Mouse (Mus musculus) T-helper 17 cell (primary cell): ENCODE data around the gene Myrip.

Source experiments
- in situ Hi-C, 2 experiments: fragments of 300-600 bp; cut with MboI, MseI; formaldehyde crosslinking; loops; 1 replicate in 1 of 2; 2 replicates in 1 of 2; pipeline ENCODE4 v1.15.1; 2025; ENCODE audit warnings: high pct_unique_total_duplicates in 2 of 2

Gene Myrip

DNA sequence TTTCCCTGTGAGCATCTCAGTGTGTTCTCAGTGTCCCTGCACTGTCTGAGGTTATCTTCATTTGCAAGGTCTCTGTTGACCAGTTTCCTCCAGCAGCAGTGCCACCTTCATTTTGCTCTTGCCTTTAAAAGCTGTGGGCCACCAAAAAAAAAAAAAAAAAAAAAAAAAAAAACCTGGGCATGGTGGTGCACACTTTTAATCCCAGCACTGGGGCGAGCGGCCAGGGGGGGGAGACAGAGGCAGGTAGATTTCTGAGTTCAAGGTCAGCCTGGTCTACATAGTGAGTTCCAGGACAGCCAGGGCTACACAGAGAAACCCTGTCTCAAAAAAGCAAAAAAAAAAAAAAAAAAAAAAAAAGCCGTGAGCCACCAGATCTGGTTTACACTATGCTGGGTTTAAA, 29.7 kb downstream of the Myrip start:
- in situ Hi-C loops: loop anchor here in 1 of 2 experiments (10.0 kb wide), 1 partner anchor 306 kb away; the partner anchor contains the start of gene Xirp1

DNA sequence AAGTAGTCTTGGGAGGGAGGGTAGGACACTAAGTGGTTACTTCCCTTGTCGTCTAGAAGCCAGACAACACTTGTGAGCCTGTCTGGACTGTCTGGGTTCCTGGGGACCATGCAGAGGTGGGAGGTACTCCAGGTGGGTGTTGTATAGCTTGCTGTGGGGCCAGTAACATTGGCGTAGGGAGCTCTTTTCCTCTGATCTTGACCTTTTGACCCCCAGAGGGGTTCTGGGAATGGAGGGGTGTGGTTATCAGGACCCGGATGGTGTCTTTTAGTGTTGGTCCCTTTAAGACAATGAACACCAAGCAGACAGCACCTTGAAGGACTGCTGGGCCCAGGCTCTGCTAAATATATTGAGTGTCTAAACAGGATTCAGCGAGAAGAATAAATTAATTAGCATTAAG, 36.9 kb downstream of the Myrip start:
- in situ Hi-C loops: loop anchor here in 1 of 2 experiments (10.0 kb wide), 1 partner anchor 313 kb away; the partner anchor contains the start of gene Xirp1

DNA sequence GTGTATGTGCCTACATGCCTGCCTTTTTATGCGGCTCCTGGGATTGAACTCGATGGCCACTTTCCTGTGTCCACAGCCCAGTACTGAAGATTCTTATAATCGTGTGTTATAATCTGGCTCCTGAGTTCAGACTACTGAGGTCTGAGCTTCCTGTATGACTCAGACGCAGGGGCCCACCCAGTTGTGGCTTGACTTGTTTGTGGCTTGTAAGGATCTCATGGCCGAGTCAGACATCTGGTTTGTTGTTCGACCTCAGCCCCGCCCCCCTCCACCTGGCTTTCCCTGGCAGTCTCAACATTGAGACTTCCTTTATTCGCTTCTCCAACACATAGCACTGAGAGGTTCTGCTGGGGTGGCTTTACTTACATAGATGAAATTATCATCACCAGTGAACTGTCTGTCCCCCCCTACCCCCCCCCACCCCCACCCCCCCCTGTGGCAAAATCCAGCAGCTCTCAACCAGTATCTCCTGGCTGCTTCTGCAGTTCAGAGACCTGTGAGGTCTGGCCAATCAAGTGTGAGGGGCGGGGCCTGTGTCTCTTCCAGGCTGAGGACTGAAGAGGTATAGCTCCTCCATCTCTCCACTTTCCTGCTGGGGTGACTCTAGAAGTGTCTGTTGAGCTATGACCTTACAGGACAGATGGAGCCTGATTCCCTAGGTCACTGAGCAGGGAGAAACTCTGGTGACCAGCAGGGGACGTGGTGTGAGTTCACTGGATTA, 38.8 kb downstream of the Myrip start:
- in situ Hi-C loops: loop anchor here in 1 of 2 experiments (10.0 kb wide), 1 partner anchor 315 kb away; the partner anchor contains the start of gene Xirp1

DNA sequence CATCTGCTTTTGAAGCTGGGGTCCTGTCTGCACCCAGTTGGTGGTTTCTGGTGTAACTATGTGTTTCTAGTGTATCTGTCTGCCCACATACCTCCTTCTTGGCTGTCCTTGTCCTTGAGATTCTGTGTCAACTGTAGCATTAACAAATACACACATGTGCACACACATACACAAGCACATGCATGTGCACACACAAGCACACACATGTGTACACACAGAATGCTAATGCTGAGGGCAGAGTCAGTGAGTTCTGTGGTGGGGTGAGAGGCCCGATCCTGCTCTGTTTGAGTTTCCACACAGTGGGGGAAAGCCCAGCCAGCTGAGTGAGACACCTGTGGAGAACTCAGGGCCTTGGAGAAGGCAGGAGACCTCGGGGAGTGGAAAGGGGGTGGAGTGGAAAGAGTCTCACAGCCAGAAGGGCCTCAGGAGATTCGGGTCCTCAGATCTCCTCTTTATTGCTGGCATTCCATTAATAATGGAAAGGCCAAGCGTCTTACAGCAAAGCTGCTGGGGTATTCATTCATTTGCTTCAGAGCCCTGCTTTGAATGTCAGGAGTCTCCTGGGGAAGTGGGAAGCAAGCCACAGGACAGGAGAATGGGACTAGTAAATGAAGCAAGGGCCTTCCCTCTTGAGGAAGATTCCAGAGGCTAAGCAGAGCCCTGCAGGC, 41.9 kb downstream of the Myrip start:
- in situ Hi-C loops: no loop called here

DNA sequence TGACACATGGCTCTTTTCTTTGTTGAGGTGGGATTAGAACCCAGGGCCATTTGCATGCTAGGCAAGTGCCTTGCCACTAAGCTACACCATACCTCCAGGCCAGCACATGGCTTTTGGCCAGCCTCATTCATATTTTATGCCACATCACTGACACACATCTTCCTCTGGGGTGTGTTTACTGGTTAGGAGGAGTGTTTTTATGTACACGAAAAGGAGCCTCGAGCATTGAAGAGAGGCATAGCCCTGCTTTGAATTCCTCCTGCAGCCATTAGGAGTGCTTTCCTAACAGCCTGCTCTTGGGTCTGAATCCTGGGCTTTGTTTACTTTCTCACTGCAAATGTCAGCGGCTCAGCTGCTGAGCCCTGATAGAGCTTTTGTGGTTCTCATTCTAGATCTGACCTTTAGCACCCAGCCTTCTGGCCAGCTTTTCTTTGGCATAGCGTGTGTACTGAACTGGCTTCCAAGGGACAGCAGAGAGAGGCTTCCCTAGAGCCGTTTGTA, 44.4 kb downstream of the Myrip start:
- in situ Hi-C loops: no loop called here

DNA sequence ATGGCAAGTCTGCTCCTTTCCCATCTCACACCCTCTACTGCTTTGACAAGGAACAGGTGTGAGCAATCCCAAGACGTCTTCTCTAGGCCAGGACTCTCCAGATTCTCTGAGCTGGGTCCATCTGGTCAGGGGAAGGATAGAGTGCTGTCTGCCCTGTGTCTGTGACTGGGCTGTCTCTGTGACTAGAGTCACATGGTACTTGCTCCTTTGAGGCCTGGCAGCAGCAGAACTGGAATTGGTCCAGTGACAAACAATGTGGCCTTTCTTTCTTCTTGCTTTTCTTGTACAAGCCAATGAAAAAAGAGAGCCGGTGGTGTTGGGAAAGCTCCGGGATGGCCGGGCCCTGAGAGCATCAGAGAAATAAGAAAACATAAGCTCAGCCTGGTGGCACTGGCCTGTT, 47.8 kb downstream of the Myrip start:
- in situ Hi-C loops: no loop called here

DNA sequence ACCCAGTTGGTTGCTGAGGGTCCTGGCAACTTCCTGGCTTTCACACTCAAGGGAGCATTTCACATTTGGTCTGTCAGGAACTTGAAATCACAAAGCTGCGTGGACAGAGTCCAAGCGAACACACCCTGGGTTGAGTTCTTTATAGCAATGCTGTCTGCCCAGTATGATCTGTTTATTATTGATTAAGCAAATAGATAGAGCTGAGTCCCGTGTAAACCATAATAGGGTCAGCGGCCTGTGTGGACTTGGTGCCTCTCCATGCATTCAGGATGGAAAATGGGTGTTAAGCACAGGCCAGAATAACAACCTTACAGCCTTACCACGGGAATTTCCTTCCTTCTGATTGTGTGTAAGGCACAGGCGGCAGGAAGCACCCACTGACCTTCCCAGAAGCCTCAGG, 49.0 kb downstream of the Myrip start:
- in situ Hi-C loops: loop anchor here in 1 of 2 experiments (5.0 kb wide), 1 partner anchor 33 kb away; no protein-coding TSS in a partner anchor

DNA sequence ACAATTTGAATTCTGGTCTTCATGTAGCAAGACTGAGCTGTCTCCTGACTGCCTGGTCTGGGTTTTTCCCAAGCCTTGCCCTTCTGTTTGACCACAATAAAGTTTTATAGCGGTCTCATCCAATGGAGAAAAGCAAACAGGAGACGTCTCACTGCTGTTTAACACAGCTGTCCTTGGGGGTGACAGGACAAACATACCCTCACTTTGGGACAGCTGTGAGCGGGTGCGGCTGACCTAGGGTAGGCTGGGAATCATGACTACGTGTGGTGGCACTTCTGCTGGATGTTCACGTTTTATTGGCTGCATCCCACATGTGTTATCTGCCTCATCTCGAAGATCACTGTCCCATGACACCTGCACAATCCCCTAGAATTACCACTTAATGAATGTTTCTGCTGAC, 49.7 kb downstream of the Myrip start:
- in situ Hi-C loops: loop anchor here in 1 of 2 experiments (5.0 kb wide), 1 partner anchor 34 kb away; no protein-coding TSS in a partner anchor

DNA sequence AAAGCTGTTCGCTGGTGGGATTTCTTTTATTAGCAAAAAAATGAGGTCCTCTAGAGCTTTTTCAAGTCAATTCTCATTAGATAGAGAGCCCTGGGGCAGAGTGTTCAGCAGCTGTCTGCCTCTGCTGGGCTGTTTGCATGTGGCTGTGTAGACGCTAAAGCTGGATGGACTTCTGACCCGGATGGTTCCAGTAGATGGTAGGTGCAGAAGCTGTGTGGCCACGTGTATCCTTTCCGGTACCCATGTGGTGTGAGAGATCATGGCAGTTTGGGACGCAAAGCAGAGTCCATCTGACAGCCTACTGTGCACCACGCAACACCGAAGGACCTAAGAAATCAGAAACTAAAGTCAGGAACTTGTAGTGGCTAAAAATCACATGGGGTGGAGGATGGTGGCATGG, 50.2 kb downstream of the Myrip start:
- in situ Hi-C loops: loop anchor here in 1 of 2 experiments (5.0 kb wide), 1 partner anchor 34 kb away; no protein-coding TSS in a partner anchor

DNA sequence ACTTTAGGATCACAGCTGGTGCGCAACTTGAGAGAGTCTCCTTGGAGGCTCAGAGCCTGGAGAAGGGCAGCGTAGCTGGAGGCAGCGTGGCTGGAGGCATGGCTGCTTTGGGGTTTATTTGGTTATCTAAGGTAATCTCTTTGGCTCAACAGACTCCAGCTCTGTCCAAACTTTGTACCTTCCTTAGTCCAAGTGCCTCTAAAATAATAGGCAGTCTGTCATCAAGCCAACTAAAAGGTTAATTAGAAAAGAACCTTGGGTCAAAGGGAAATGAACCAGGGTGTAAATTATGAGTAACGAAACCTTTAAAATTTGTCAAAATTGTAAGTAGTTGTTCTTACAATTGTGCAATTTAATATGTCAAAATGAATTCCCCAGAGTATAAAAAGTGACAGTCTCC, 51.7 kb downstream of the Myrip start:
- in situ Hi-C loops: loop anchor here in 1 of 2 experiments (5.0 kb wide), 1 partner anchor 36 kb away; no protein-coding TSS in a partner anchor

DNA sequence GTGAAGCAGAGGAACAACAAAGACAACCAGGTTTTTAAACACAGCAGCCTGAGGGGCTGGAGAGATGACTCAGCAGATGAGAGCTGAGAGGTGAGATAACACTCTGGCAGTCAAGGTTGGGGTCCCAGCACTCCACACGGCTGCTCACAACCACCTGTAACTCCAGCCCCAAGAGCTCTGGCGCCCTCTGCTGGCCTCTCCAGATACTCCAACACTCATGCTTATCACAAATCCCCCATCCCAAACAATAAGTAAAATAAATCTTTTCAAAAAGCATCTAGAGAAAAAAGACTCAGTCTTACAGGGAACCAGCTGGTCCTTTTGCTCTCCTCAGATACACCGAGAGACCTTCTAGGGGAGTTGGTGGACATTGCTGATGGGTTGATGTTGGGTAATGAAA, 52.7 kb downstream of the Myrip start:
- in situ Hi-C loops: loop anchor here in 1 of 2 experiments (5.0 kb wide), 1 partner anchor 37 kb away; no protein-coding TSS in a partner anchor

DNA sequence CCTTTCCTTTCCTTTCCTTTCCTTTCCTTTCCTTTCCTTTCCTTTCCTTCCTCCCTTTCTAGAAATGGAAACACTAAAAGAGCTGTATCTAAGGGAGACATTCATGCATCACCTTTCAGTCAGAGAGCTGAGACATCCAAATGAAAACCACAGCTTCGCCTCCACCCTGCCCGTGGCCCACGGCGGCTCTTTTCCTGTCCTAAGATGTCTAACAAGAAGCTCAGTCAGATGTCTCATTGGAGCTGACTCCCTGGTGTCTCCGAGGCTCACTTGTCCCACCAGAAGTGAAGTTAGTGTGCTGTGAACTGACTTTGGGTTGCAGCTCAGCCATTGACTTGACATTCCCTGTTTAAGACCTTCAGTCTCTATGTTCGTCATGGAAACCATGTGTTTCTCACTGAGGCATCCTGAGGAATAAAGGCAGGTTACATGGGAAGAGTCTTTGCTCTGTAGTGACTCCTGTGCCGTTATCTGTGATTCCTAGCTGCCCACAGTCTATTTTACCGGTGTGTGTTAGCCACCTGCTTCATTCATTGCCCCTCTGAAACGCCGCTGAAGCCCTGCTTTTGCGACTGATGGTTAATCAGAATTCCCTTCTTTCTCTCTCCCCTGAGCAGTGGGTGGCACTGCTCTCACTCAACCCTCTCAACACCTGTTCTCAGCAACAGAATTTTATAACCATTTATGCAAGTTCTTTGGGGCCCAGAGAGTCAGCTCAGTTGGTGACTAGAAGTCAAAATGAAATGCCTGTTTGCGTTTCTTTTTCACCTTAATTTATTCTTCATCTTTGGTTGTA, 53.4 kb downstream of the Myrip start:
- in situ Hi-C loops: loop anchor here in 1 of 2 experiments (5.0 kb wide), 1 partner anchor 37 kb away; no protein-coding TSS in a partner anchor

DNA sequence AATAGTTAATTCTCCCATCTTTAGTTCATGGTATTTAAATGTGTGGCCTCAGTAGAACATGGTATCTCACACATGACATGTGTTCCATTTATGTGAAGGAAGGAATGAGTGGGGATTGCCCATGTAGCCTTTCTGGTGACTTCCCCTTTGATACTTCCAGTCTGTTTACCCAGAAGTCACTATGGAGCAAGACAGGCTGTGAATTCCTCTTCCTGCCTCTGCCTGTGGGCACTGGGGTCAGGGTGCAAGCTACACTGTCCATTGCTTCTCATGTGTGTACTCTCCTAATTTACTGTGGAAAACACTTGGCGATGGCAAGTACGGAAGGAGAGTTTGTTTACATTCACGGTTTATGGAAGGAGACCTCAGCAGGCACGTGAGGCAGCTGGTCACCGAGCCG, 55.2 kb downstream of the Myrip start:
- in situ Hi-C loops: no loop called here

DNA sequence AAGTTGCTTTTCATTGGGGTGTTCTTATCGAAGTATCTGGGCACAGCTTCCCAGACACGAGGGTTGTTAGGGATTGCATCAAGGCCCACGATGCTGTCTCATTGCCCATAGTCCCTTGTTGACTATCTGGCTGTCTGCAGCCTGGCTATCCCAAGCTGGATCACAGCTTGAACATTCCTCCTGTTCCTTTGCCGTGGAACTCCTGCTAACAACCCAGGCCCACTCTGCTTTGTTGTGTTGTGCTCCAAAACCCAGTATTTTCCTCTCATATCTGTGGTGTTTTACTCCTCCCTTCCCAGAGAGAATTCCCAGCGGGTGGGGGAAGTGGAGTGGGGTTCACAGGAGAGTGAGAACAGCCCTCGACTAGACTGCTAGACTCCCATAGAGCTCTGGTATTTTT, 56.7 kb downstream of the Myrip start:
- in situ Hi-C loops: no loop called here

DNA sequence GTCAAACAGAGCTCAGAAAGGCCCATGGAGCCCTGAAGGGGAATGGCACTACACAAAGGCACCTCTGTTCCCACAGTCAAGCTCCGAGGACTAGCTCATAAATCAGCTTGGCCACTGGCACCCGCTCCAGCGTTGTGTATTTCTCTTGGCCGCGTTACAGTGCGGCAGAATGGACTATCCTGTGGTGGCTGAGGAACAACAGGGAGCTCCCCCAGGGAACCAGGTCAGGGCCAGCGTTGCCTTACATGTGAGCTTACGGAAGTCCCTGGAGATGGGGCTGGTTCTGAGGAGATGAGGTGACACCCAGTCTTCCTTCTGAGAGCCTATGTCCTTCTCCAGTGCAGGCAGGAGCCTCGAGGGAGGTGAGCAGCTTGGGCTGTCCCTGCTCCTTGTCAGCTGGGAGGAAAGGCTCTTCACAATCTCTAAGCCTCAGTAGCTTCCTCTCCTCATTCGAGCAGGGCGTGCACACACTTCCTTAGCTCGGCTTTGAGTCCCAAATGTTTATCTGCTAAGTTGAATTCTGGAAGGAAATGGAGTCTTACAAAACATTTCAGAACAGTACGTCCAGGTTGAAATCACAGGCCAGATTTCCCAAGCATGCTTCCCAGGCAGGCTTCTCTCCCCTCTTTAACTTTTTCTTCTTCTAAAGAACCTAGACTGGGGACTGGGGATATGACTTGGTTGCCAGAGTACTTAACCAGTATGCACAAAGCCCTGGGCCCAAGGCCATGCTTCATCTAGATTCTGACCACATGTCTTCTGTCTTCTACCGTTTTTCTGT, 59.3 kb downstream of the Myrip start:
- in situ Hi-C loops: no loop called here

DNA sequence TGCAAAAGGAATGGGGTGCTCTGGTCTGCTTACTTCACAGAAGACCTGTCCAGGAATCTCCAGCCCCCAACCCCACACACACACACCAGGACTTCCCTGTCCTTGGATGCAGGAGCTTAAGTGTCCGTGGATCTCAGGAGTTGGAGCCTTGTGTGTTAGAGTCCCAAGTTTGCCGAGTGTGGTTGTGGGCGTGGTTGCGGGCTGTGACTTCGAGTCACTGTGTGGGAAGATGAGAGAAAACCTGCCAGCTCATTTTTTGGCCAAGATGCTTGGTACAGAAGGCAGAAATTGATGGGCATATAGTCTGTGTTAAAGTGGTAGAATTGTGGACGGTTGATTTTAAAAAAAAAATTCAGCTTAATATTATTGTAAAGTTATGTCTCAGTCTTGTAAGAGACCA, 60.3 kb downstream of the Myrip start:
- in situ Hi-C loops: no loop called here

DNA sequence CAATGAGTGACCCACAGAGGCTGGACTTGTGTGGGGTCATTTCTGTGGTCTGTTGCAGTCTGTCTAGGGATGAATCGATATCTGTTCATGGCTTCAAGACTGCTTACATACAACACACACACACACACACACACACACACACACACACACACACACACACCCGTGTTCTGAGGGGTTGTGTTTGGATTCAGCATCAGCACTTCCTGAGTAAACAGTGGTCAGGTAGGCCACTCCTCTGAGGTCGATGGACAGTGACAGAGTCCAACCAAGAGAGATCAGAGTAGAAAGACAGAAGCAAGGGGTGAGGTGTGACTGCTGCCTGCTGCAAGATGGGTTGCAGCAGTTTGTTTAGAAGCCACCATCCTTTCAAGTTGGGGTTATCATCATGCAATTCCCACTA, 61.4 kb downstream of the Myrip start:
- in situ Hi-C loops: no loop called here

DNA sequence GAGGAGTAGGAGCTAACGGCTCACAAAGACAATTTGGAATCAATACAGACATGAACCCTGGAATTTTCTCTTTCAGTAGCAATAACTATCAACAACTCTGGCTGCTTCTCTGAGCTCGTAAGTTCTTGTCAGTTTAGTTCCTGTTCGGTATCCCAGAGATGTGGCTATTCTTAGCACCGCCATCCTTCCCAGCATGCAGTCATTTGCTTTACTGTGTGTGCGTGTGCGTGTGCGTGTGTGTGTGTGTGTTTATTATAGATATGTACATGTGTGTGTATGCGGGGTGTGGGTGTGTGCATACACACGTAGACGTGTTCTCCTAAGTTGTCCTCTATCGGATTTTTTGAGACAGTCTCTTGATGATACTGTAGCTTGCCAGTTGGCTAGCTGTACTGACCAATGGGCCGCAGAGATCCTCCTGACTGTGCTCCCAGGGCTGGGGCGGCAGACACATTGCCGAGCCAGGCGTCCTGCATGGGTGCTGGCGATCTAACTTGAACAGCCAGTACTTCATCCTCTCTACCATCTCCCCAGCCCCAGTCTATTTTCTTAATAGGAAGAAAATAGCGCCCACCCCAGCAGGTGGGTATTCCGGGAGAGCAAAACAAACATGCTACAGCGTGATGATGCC, 63.5 kb downstream of the Myrip start:
- in situ Hi-C loops: loop anchor here in 1 of 2 experiments (5.0 kb wide), 1 partner anchor 152 kb away; no protein-coding TSS in a partner anchor

DNA sequence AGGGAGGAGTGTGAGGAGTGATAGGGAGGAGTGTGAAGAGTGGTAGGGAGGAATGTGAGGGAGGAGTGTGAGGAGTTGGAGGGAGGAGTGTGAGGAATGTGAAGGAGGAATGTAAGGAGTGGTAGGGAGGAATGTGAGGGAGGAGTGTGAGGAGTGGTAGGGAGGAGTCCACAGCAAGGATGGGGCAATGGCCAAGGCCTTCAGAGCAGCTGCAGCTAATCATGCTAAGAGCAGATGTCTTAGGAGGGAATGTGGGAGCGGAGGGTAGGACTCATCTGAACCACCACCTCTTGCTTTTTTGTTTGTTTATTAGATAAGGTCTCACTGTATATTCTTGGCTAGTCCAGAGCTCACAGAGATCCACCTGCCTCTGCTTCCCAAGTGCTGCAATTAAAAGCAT, 66.2 kb downstream of the Myrip start:
- in situ Hi-C loops: loop anchor here in 1 of 2 experiments (5.0 kb wide), 1 partner anchor 155 kb away; no protein-coding TSS in a partner anchor

DNA sequence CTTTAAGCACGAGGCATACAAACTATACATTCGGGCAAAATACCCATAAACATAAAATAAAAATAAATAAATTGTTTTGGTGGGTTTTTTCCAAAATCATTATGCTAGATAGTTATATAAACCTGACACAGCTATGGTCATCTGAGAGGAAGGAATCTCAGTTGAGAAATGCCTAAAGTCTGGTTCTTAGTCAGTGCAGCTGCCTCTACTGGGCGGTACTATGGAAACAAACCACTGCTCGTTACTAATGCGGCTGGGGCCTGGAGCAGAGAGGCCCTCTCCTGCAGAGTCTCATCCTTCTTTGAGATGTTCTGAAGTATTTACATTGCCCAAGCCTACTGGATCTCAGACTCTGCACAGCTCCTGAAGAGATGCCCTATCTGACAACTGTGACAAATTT, 70.3 kb downstream of the Myrip start:
- in situ Hi-C loops: no loop called here
